8 mouse cellular contexts compared by ENCODE assay signal in the genomic region with DNA sequence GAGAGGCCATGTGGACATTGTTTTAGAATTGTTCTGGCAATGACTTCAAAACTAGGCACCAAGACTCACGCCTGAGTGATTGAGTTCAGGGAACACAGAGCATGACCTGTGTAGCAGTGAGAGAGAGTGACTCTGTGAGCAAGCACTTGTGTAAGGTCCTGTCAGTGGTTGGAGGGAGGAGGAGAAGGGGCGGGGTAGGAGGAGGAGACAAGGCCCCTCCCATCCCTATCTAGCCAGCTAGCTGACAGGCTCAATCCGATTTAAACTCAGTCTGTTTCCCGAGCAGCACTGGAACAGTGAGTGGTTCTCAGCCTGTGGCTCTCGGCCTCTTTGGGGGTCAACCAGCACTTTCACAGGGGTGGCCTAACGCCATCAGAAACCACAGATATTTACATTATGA. TPM values are rescaled to one million over a fixed set of nuclear protein-coding genes. Genes with fewer than 3 reads are reported as not detected.
DNase-seq lines count a peak whose midpoint lies in the region; ATAC-seq lines count a peak whose summit lies in the region.

No protein-coding gene starts in this region.

- no peak overlapping the region for H3K9ac ChIP-seq in heart, embryonic 15.5 days
- H3K9ac ChIP-seq in neural tube, embryonic 13.5 days = no peak overlapping the region

- no peaks in the 10 kb centered on the region for H3K9me3 ChIP-seq in heart, embryonic 15.5 days (replicated peaks)
- H3K9me3 ChIP-seq in neural tube, embryonic 13.5 days = no peaks in the 10 kb centered on the region

- H3K27me3 ChIP-seq in heart, embryonic 15.5 days = no peaks in the 10 kb centered on the region
- H3K27me3 ChIP-seq in neural tube, embryonic 13.5 days = no peaks in the 10 kb centered on the region

- WGBS in heart, embryonic 15.5 days = 10% methylated on average over 6 of the region's 6 CpGs
- WGBS in neural tube, embryonic 13.5 days = 21% methylated on average over 6 of the region's 6 CpGs

- peak; percentile 31 for DNase-seq in layer of hippocampus, adult 11-12 months (ENCODE audit: low spot score)
- no peak for DNase-seq in layer of hippocampus, postnatal 25 days (ENCODE audit: extremely low spot score in 1 of 2, low spot score in 1 of 2)
- DNase-seq in kidney, postnatal 4 days = peak; percentile 40 to 60
- no peak for DNase-seq in right cerebral cortex, postnatal 36 days (ENCODE audit: low spot score in 2 of 2)
- DNase-seq in cerebellum, adult 11 months = no peak

- no peak overlapping the region for H3K4me2 ChIP-seq in heart, embryonic 15.5 days
- no peak overlapping the region for H3K4me2 ChIP-seq in neural tube, embryonic 13.5 days

- H3K4me3 ChIP-seq in brown adipose tissue, adult 24 weeks (ENCODE audit: insufficient read depth, low read depth, low read length) = no peak overlapping the region
- no peak overlapping the region for H3K4me3 ChIP-seq in heart, embryonic 15.5 days
- H3K4me3 ChIP-seq in neural tube, embryonic 13.5 days = no peak overlapping the region

- peak; percentile 90 for ATAC-seq in heart, embryonic 15.5 days (replicated peaks; ENCODE audit: insufficient number of reproducible peaks, insufficient read depth, low FRiP score, low read depth)
- peak; percentile 32; the same call in 1 of the 2 replicates for ATAC-seq in neural tube, embryonic 13.5 days (ENCODE audit: low read depth)

- peaks cover 13% of the 10 kb centered on the region; the same call in 1 of the 2 replicates for H3K36me3 ChIP-seq in heart, embryonic 15.5 days
- H3K36me3 ChIP-seq in neural tube, embryonic 13.5 days = peaks cover 33% of the 10 kb centered on the region

- peaks cover 7% of the 10 kb centered on the region; the same call in 1 of the 2 replicates for H3K4me1 ChIP-seq in brown adipose tissue, adult 24 weeks (ENCODE audit: control insufficient read depth, insufficient read depth, insufficient read length, low read length)
- peaks cover 12% of the 10 kb centered on the region for H3K4me1 ChIP-seq in heart, embryonic 15.5 days (replicated peaks)
- peaks cover 10% of the 10 kb centered on the region; the same call in 1 of the 2 replicates for H3K4me1 ChIP-seq in neural tube, embryonic 13.5 days (replicated peaks)

- H3K27ac ChIP-seq in brown adipose tissue, adult 24 weeks (replicated peaks; ENCODE audit: low read depth, low read length) = peak overlapping the region; percentile 85
- peak overlapping the region; percentile 38; the same call in 1 of the 2 replicates for H3K27ac ChIP-seq in heart, embryonic 15.5 days
- H3K27ac ChIP-seq in neural tube, embryonic 13.5 days (replicated peaks) = no peak overlapping the region

RNA-seq across cellular contexts. Expression of a gene that starts 15.9 kb away (rescaled TPM):
- total RNA-seq in layer of hippocampus, postnatal 25 days (2021) = 10 to 100 TPM; 26.4 to 28.8 TPM
- polyA plus RNA-seq in brown adipose tissue, adult 24 weeks (2012; ENCODE audit: insufficient read depth, insufficient read length, missing spikeins) = 6.2 and 6.9 TPM in 2 replicates
- 10.1 and 10.6 TPM in 2 replicates for polyA plus RNA-seq in heart, embryonic 15.5 days (2015; fragmentation: Nextera tagmentation; extraction: Ambion mirVana)
- 11.7 and 12.2 TPM in 2 replicates for polyA plus RNA-seq in neural tube, embryonic 13.5 days (2015; fragmentation: Nextera tagmentation; extraction: Ambion mirVana)

RNA-seq across cellular contexts. Expression of a gene that starts 32.7 kb away (rescaled TPM):
- 10 to 100 TPM; 31.6 to 32.3 TPM for total RNA-seq in layer of hippocampus, postnatal 25 days (2021)
- 15.8 and 17.4 TPM in 2 replicates for polyA plus RNA-seq in brown adipose tissue, adult 24 weeks (2012; ENCODE audit: insufficient read depth, insufficient read length, missing spikeins)
- 20.4 and 23.8 TPM in 2 replicates for polyA plus RNA-seq in heart, embryonic 15.5 days (2015; fragmentation: Nextera tagmentation; extraction: Ambion mirVana)
- 39.6 and 46.6 TPM in 2 replicates for polyA plus RNA-seq in neural tube, embryonic 13.5 days (2015; fragmentation: Nextera tagmentation; extraction: Ambion mirVana)

RNA-seq across cellular contexts. Expression of a gene that starts 33.2 kb away (rescaled TPM):
- total RNA-seq in layer of hippocampus, postnatal 25 days (2021) = 100 to 1,000 TPM in 1 of 2 experiments, 10 to 100 TPM in 1; 88.5 to 105 TPM
- polyA plus RNA-seq in brown adipose tissue, adult 24 weeks (2012; ENCODE audit: insufficient read depth, insufficient read length, missing spikeins) = 37.8 and 44.1 TPM in 2 replicates
- polyA plus RNA-seq in heart, embryonic 15.5 days (2015; fragmentation: Nextera tagmentation; extraction: Ambion mirVana) = 40.3 and 43.9 TPM in 2 replicates
- polyA plus RNA-seq in neural tube, embryonic 13.5 days (2015; fragmentation: Nextera tagmentation; extraction: Ambion mirVana) = 74.9 and 80.2 TPM in 2 replicates

RNA-seq across cellular contexts. Expression of a gene that starts 44.2 kb away (rescaled TPM):
- 10 to 100 TPM; 50.0 to 53.1 TPM for total RNA-seq in layer of hippocampus, postnatal 25 days (2021)
- polyA plus RNA-seq in brown adipose tissue, adult 24 weeks (2012; ENCODE audit: insufficient read depth, insufficient read length, missing spikeins) = 0.42 TPM in 1 of 2 replicates, not detected in the other
- polyA plus RNA-seq in heart, embryonic 15.5 days (2015; fragmentation: Nextera tagmentation; extraction: Ambion mirVana) = 0.16 TPM in 1 of 2 replicates, not detected in the other
- 8.2 and 10.0 TPM in 2 replicates for polyA plus RNA-seq in neural tube, embryonic 13.5 days (2015; fragmentation: Nextera tagmentation; extraction: Ambion mirVana)

Comparison
In these comparisons a context has a peak if more than half of its experiments do, and no peak if none do; other contexts are left out.
1. DNase-seq: peak in layer of hippocampus, adult 11-12 months (single experiment) and kidney, postnatal 4 days (2 of 2); none in layer of hippocampus, postnatal 25 days (0 of 2), right cerebral cortex, postnatal 36 days (0 of 2) and cerebellum, adult 11 months (single experiment).